ENCODE assay signal across 12 mouse cellular contexts in the genomic region with DNA sequence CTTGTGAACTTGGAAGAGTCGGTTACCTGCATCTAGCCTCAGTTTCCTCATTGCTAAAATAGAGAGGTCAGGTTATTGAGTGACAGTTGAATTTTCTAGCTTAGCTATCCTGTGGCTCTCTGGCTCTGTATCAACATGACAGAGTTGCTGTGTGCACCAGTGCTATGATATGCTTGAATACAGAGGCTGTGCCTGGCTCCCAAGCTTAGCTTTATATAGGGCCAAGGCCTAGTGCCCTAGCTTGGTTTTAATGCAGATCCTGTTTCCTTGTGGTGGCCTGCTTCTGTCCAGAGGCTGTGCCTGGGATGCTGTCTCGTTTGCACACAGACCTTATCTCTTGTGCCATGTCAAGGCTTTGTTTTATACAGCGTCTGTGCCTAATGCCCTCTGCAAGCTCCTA.
DNase-seq lines count a peak whose midpoint lies in the region; ATAC-seq lines count a peak whose summit lies in the region.
"Had no signal": no experiment of that assay in that cellular context is flagged by ENCODE, and none has a peak within 500 bp of the region (broad histone marks: within the 10 kb centered on the region; RNA-seq: fewer than 3 reads in every experiment).

No protein-coding gene starts in this region.

- no peak overlapping the region; the same call in 1 of the 2 replicates for H3K4me2 ChIP-seq in hindbrain, embryonic 14.5 days (replicated peaks)
- H3K4me2 ChIP-seq in midbrain, embryonic 15.5 days = no peak overlapping the region
- H3K4me2 ChIP-seq: liver, embryonic 12.5 days had no signal

- WGBS in forebrain, embryonic 10.5 days = 16% methylated on average over 3 of the region's 3 CpGs
- WGBS in hindbrain, embryonic 14.5 days = 13% methylated on average over 3 of the region's 3 CpGs
- WGBS in midbrain, embryonic 15.5 days = 3% methylated on average over 3 of the region's 3 CpGs

- peak overlapping the region; percentile 29; the same call in 1 of the 2 replicates for H3K4me3 ChIP-seq in forebrain, embryonic 10.5 days
- H3K4me3 ChIP-seq in hindbrain, embryonic 14.5 days (replicated peaks; ENCODE audit: low read length) = no peak overlapping the region
- no peak overlapping the region for H3K4me3 ChIP-seq in midbrain, embryonic 15.5 days
- H3K4me3 ChIP-seq: liver, embryonic 12.5 days had no signal

- peak overlapping the region; percentile 62 for H3K27ac ChIP-seq in forebrain, embryonic 10.5 days
- H3K27ac ChIP-seq in hindbrain, embryonic 14.5 days = peak overlapping the region; percentile 85
- peak overlapping the region; percentile 89 for H3K27ac ChIP-seq in midbrain, embryonic 15.5 days
- H3K27ac ChIP-seq: liver, embryonic 12.5 days had no signal

- peak; percentile 25 for DNase-seq in embryo, embryonic 11 days
- peak; percentile 51 for DNase-seq in forebrain, embryonic 10.5 days (ENCODE audit: extremely low spot score, low spot score)
- DNase-seq in hindbrain, embryonic 14.5 days (ENCODE audit: low spot score) = no peak
- DNase-seq in spleen, postnatal 14 days (ENCODE audit: low spot score in 2 of 2) = no peak
- DNase-seq in thymus, postnatal 25 days = no peak
- no peak for DNase-seq in cerebellum, adult 9-11 months
- DNase-seq in cerebellum, postnatal 4 days (ENCODE audit: low spot score in 2 of 2) = no peak
- DNase-seq: adrenal gland, postnatal 36 days; cerebellum, adult 18-20 months; lung, postnatal 36 days had no signal

- peaks cover 39% of the 10 kb centered on the region for H3K4me1 ChIP-seq in forebrain, embryonic 10.5 days
- H3K4me1 ChIP-seq in hindbrain, embryonic 14.5 days (replicated peaks; ENCODE audit: control insufficient read depth, insufficient read depth, low read length) = peaks cover 35% of the 10 kb centered on the region
- peaks cover 36% of the 10 kb centered on the region for H3K4me1 ChIP-seq in midbrain, embryonic 15.5 days

- H3K36me3 ChIP-seq in forebrain, embryonic 10.5 days (replicated peaks) = no peaks in the 10 kb centered on the region
- no peaks in the 10 kb centered on the region for H3K36me3 ChIP-seq in hindbrain, embryonic 14.5 days (replicated peaks; ENCODE audit: control insufficient read depth, insufficient read depth)
- H3K36me3 ChIP-seq in midbrain, embryonic 15.5 days (replicated peaks) = no peaks in the 10 kb centered on the region
- H3K36me3 ChIP-seq: liver, embryonic 12.5 days had no signal

- H3K9me3 ChIP-seq in forebrain, embryonic 10.5 days = peaks cover 10% of the 10 kb centered on the region; the same call in 1 of the 2 replicates
- no peaks in the 10 kb centered on the region for H3K9me3 ChIP-seq in hindbrain, embryonic 14.5 days (ENCODE audit: control insufficient read depth, low read length)
- H3K9me3 ChIP-seq in midbrain, embryonic 15.5 days = no peaks in the 10 kb centered on the region
- H3K9me3 ChIP-seq: liver, embryonic 12.5 days had no signal

- no peak for ATAC-seq in hindbrain, embryonic 14.5 days (ENCODE audit: low FRiP score)
- peak; percentile 70 for ATAC-seq in midbrain, embryonic 15.5 days (replicated peaks)
- ATAC-seq: liver, embryonic 12.5 days had no signal

- peak overlapping the region; percentile 43 for H3K9ac ChIP-seq in hindbrain, embryonic 14.5 days
- peak overlapping the region; percentile 27; the same call in 1 of the 2 replicates for H3K9ac ChIP-seq in midbrain, embryonic 15.5 days
- H3K9ac ChIP-seq: liver, embryonic 12.5 days had no signal

- H3K27me3 ChIP-seq in forebrain, embryonic 10.5 days (ENCODE audit: poor library complexity, severe bottlenecking) = peaks cover 94% of the 10 kb centered on the region
- H3K27me3 ChIP-seq in hindbrain, embryonic 14.5 days (ENCODE audit: control insufficient read depth, insufficient read depth, low read length) = no peaks in the 10 kb centered on the region
- H3K27me3 ChIP-seq in midbrain, embryonic 15.5 days (replicated peaks) = no peaks in the 10 kb centered on the region
- H3K27me3 ChIP-seq: liver, embryonic 12.5 days had no signal

Comparison
In these comparisons a context has a peak if more than half of its experiments do, and no peak if none do; other contexts are left out.
1. DNase-seq: peak in embryo, embryonic 11 days (single experiment) and forebrain, embryonic 10.5 days (single experiment); none in hindbrain, embryonic 14.5 days (single experiment), spleen, postnatal 14 days (0 of 2), thymus, postnatal 25 days (single experiment), cerebellum, adult 9-11 months (single experiment) and cerebellum, postnatal 4 days (0 of 2).
2. Peak in every context shown above with its lines, with median percentiles within 50 percentile points of each other: H3K27ac ChIP-seq.